Mouse (Mus musculus) ES-E14 (cell line): ENCODE measurements around the gene Lrrc8d.

Source experiments
- MAFK ChIP-seq: IDR thresholded peaks from 2 replicates; pipeline ENCODE4 v1.6.1; 2014; ENCODE audit warnings: mild to moderate bottlenecking, low read depth, low read length, inconsistent platforms; ENCODE audit not compliant: insufficient read depth
- ZNF384 ChIP-seq: IDR thresholded peaks from 2 replicates; pipeline ENCODE4 v1.6.1; 2012; ENCODE audit warnings: low read depth, low read length, inconsistent platforms

DNA sequence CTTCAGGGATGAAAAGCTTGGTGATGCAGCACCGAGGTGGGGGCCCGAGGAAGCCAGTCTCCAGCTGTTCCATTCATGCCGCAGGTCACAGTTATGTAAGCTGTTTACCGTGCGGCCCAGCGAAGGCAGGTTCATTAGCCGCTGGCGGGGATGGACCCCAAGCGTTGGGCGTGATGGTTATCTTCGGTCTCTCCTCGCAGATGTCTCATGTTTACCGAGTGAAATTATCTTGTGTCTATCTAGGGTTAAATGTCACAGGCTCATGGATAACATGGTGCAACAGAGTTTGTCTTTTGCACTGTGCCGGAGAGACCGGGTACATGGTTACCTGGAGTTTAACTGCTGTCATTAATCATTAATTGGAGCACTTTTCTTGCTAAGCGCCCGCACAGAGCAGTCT lies 58.2 kb downstream of the Lrrc8d start:
- TF ChIP-seq MAFK (no peak), ZNF384 (no peak)
